Mouse (Mus musculus) thymus, adult 2 months (tissue): ENCODE data around the gene Fgd4.

ENCODE experiments used
- CTCF ChIP-seq: fragments of 200-500 bp; IDR thresholded peaks from 2 replicates; pipeline ENCODE4 v1.5.1; 2012; ENCODE audit warnings: mild to moderate bottlenecking, control low read depth, low read length, moderate library complexity, borderline replicate concordance; ENCODE audit not compliant: control insufficient read depth, poor library complexity, insufficient read depth; ENCODE audit errors: extremely low read depth
- POLR2A ChIP-seq: fragments of 200-500 bp; IDR thresholded peaks from 2 replicates; pipeline ENCODE4 v1.6.1; 2012; ENCODE audit warnings: mild to moderate bottlenecking, low read length, control low read depth, moderate library complexity; ENCODE audit not compliant: control insufficient read depth, poor library complexity, insufficient read depth; ENCODE audit errors: extremely low read depth

- TF ChIP-seq CTCF (no peak), POLR2A (no peak)
Measured at GRCm38 (mm10) chr16:16438436-16438835, 161.9 kb downstream of the Fgd4 start.
